Mouse (Mus musculus) CH12.LX (cell line): ENCODE results near the gene Nfe2l1.

Experiments
- CHD1 ChIP-seq: IDR thresholded peaks from 2 replicates; pipeline ENCODE4 v1.6.1; 2012; ENCODE audit warnings: low read depth, low read length, improper control_type of control experiment, inconsistent platforms
- NELFE ChIP-seq: IDR thresholded peaks from 2 replicates; pipeline ENCODE4 v1.6.1; 2011; ENCODE audit warnings: low read depth, low read length, improper control_type of control experiment
- TCF12 ChIP-seq: IDR thresholded peaks from 2 replicates; pipeline ENCODE4 v1.6.1; 2014; ENCODE audit warnings: low read depth, mild to moderate bottlenecking, inconsistent platforms, low read length, improper control_type of control experiment

GRCm38 (mm10) chr11:96827062-96827581 is 2.6 kb downstream of the Nfe2l1 start:
- TF ChIP-seq NELFE, result no peak
- no peak for TF ChIP-seq CHD1
- no peak for TF ChIP-seq TCF12
